18 mouse cellular contexts compared by ENCODE assay signal in the genomic region with DNA sequence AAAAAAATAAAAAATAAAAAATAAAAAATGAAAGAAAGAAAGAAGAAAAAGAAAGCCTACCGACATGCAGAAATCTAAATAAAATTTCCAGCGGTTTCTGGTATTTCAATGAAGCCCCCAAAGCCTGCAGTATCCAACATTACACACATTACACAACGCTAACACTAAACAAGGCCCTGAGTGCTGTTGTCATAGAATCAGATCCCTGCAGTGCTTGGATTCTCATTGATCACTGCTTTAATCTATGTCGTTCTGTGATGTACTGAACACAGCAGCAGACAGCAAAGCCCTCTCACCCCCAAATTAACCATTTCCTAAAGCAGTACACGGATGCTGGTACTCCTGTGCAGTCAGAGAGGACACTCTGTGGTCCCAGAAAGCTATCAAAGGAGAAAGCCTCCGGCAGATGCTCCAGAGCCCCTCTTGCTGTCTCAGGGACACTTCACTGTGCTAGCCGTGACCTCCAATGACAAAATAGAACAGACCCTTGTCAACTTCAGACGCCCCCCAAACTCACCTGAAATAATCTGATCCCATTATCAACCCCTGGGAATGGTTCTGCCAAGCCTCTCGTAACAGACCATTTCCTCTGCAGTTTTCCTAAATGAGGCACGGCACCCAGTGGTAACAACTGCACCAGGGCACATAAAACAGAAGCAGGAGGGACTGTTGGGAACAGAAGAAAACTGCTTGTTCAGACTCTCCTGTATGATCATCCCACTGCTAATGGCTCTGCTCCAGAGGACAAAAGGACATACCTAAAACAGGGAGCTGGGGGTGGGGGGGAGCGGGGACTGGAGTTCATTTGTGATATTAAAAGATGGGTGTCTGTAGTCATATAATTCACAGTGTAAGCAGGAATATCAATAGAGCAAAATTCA.
DNase-seq lines count a peak whose midpoint lies in the region; ATAC-seq and TF ChIP-seq lines count a peak whose summit lies in the region.
"Had no signal": no experiment of that assay in that cellular context is flagged by ENCODE, and none has a peak within 500 bp of the region (broad histone marks: within the 10 kb centered on the region; RNA-seq: fewer than 3 reads in every experiment).

No protein-coding gene starts in this region.

- no peaks in the 10 kb centered on the region for H3K9me3 ChIP-seq in hindbrain, embryonic 12.5 days (replicated peaks)
- H3K9me3 ChIP-seq in midbrain, postnatal 0 days (ENCODE audit: low read length) = no peaks in the 10 kb centered on the region
- no peaks in the 10 kb centered on the region for H3K9me3 ChIP-seq in lung, postnatal 0 days (ENCODE audit: low read length)
- H3K9me3 ChIP-seq: embryonic facial prominence, embryonic 12.5 days had no signal

- intact Hi-C loops in left cerebral cortex, adult 2 months (cut with DNase I) = no loop called here
- intact Hi-C loops in left cerebral cortex, postnatal 36 days (cut with DNase I) = no loop called here

- no peaks in the 10 kb centered on the region for H3K27me3 ChIP-seq in cerebellum, adult 2 months (ENCODE audit: control insufficient read depth, insufficient read depth, low read length)
- H3K27me3 ChIP-seq in hindbrain, embryonic 12.5 days = no peaks in the 10 kb centered on the region
- H3K27me3 ChIP-seq in midbrain, postnatal 0 days (ENCODE audit: insufficient read depth, low read length) = no peaks in the 10 kb centered on the region
- no peaks in the 10 kb centered on the region for H3K27me3 ChIP-seq in lung, postnatal 0 days (replicated peaks; ENCODE audit: insufficient read depth, low read length)
- H3K27me3 ChIP-seq: embryonic facial prominence, embryonic 12.5 days had no signal

- DNase-seq in cerebellum, adult 2 months = peak; percentile 56 to 58
- no peak for DNase-seq in cerebellum, postnatal 4 days (ENCODE audit: low spot score in 2 of 2)
- no peak for DNase-seq in left cerebral cortex, adult 2 months (ENCODE audit: extremely low spot score in 1 of 2, low spot score in 2 of 2)
- no peak for DNase-seq in left cerebral cortex, postnatal 36 days (ENCODE audit: low spot score in 2 of 2)
- no peak for DNase-seq in midbrain, postnatal 0 days (ENCODE audit: low spot score)
- no peak for DNase-seq in lung, postnatal 0 days (ENCODE audit: low spot score)
- DNase-seq in spleen, postnatal 14 days (ENCODE audit: low spot score in 2 of 2) = no peak
- DNase-seq: adrenal gland, postnatal 36 days; heart, postnatal 36 days; kidney, adult 11 months; kidney, postnatal 10 days; layer of hippocampus, adult 9-11 months; liver; lung, embryonic 14.5 days; thymus, postnatal 4 days had no signal

- TF ChIP-seq CTCF in cerebellum, adult 2 months (IDR thresholded peaks at IDR 0.05; ENCODE audit: borderline replicate concordance, insufficient read depth, low read depth, low read length) = no peak
- TF ChIP-seq CTCF in left cerebral cortex, adult 2 months (IDR thresholded peaks at IDR 0.05) = no peak
- no peak for TF ChIP-seq CTCF in midbrain, postnatal 0 days (IDR thresholded peaks at IDR 0.05)
- TF ChIP-seq CTCF in lung, postnatal 0 days (IDR thresholded peaks at IDR 0.05) = no peak

- H3K4me2 ChIP-seq in hindbrain, embryonic 12.5 days (replicated peaks) = no peak overlapping the region
- H3K4me2 ChIP-seq in midbrain, postnatal 0 days (ENCODE audit: low read depth, low read length, poor library complexity, severe bottlenecking) = 0 out of 2 replicates have a peak overlapping the region, but pooled peaks have one; percentile 9
- H3K4me2 ChIP-seq in lung, postnatal 0 days (replicated peaks; ENCODE audit: low read depth, low read length) = no peak overlapping the region
- H3K4me2 ChIP-seq: embryonic facial prominence, embryonic 12.5 days; heart, embryonic 11.5 days; lung, embryonic 14.5 days had no signal

- no peaks in the 10 kb centered on the region for H3K36me3 ChIP-seq in hindbrain, embryonic 12.5 days
- no peaks in the 10 kb centered on the region for H3K36me3 ChIP-seq in midbrain, postnatal 0 days (ENCODE audit: insufficient read depth, low read length)
- H3K36me3 ChIP-seq in lung, postnatal 0 days (ENCODE audit: insufficient read depth, low read length) = no peaks in the 10 kb centered on the region
- H3K36me3 ChIP-seq: embryonic facial prominence, embryonic 12.5 days had no signal

- no peak for ATAC-seq in hindbrain, embryonic 12.5 days (ENCODE audit: low FRiP score)
- no peak for ATAC-seq in midbrain, postnatal 0 days (ENCODE audit: low FRiP score)
- no peak for ATAC-seq in lung, postnatal 0 days

- H3K4me1 ChIP-seq in cerebellum, adult 2 months (ENCODE audit: control insufficient read depth, insufficient read depth, low read length) = peaks cover 2% of the 10 kb centered on the region; the same call in 1 of the 2 replicates
- peaks cover 5% of the 10 kb centered on the region; the same call in 1 of the 2 replicates for H3K4me1 ChIP-seq in hindbrain, embryonic 12.5 days
- 0 out of 2 replicates have a peak, but pooled peaks cover 6% of the 10 kb centered on the region for H3K4me1 ChIP-seq in midbrain, postnatal 0 days (ENCODE audit: insufficient read depth, low read length)
- no peaks in the 10 kb centered on the region for H3K4me1 ChIP-seq in lung, postnatal 0 days (ENCODE audit: insufficient read depth, low read depth, low read length)
- H3K4me1 ChIP-seq: embryonic facial prominence, embryonic 12.5 days had no signal

- no peak for TF ChIP-seq POLR2A in cerebellum, adult 2 months (IDR thresholded peaks at IDR 0.05; ENCODE audit: borderline replicate concordance, insufficient read depth, low read length)

- H3K27ac ChIP-seq in cerebellum, adult 2 months (ENCODE audit: insufficient read depth, low read length) = peak overlapping the region; percentile 67
- H3K27ac ChIP-seq in left cerebral cortex, adult 2 months = peak overlapping the region; percentile 12; the same call in 1 of the 2 replicates
- H3K27ac ChIP-seq in hindbrain, embryonic 12.5 days = 0 out of 2 replicates have a peak overlapping the region, but pooled peaks have one; percentile 2
- no peak overlapping the region for H3K27ac ChIP-seq in midbrain, postnatal 0 days (ENCODE audit: low read depth, low read length)
- H3K27ac ChIP-seq in lung, postnatal 0 days (ENCODE audit: low read length) = no peak overlapping the region
- H3K27ac ChIP-seq: embryonic facial prominence, embryonic 12.5 days had no signal

- 26% methylated on average over 11 of the region's 11 CpGs for WGBS in cerebellum, adult 2 months
- WGBS in hindbrain, embryonic 12.5 days = 63% methylated on average over 11 of the region's 11 CpGs
- WGBS in midbrain, postnatal 0 days = 46% methylated on average over 11 of the region's 11 CpGs
- WGBS in lung, postnatal 0 days = 66% methylated on average over 11 of the region's 11 CpGs

- H3K4me3 ChIP-seq in cerebellum, adult 2 months (replicated peaks; ENCODE audit: insufficient read depth, low read depth, low read length) = peak overlapping the region; percentile 59
- H3K4me3 ChIP-seq in left cerebral cortex, adult 2 months = peak overlapping the region; percentile 13; the same call in 1 of the 2 replicates
- H3K4me3 ChIP-seq in hindbrain, embryonic 12.5 days = no peak overlapping the region
- H3K4me3 ChIP-seq in midbrain, postnatal 0 days (ENCODE audit: low read depth, low read length) = no peak overlapping the region
- no peak overlapping the region for H3K4me3 ChIP-seq in lung, postnatal 0 days (ENCODE audit: low read depth, low read length)
- H3K4me3 ChIP-seq: embryonic facial prominence, embryonic 12.5 days had no signal

- no peak overlapping the region for H3K9ac ChIP-seq in hindbrain, embryonic 12.5 days
- H3K9ac ChIP-seq in midbrain, postnatal 0 days (replicated peaks; ENCODE audit: low read length, poor library complexity, severe bottlenecking) = no peak overlapping the region
- no peak overlapping the region for H3K9ac ChIP-seq in lung, postnatal 0 days (replicated peaks; ENCODE audit: low read depth)
- H3K9ac ChIP-seq: embryonic facial prominence, embryonic 12.5 days; lung, embryonic 14.5 days had no signal

- no peak for TF ChIP-seq EP300 in lung, postnatal 0 days (IDR thresholded peaks at IDR 0.05)

Comparison
In these comparisons a context has a peak if more than half of its experiments do, and no peak if none do; other contexts are left out.
1. DNase-seq: peak in cerebellum, adult 2 months (2 of 2); none in cerebellum, postnatal 4 days (0 of 2), left cerebral cortex, adult 2 months (0 of 2), left cerebral cortex, postnatal 36 days (0 of 2), midbrain, postnatal 0 days (single experiment), lung, postnatal 0 days (single experiment) and spleen, postnatal 14 days (0 of 2).
2. H3K27ac ChIP-seq: peak in cerebellum, adult 2 months (single experiment), left cerebral cortex, adult 2 months (single experiment) and hindbrain, embryonic 12.5 days (single experiment); none in midbrain, postnatal 0 days (single experiment) and lung, postnatal 0 days (single experiment).
3. H3K4me3 ChIP-seq: peak in cerebellum, adult 2 months (single experiment) and left cerebral cortex, adult 2 months (single experiment); none in hindbrain, embryonic 12.5 days (single experiment), midbrain, postnatal 0 days (single experiment) and lung, postnatal 0 days (single experiment).